Mouse (Mus musculus) lung, adult 2 months (tissue): ENCODE results near the gene Fam189a2. TPM values are rescaled to one million over a fixed set of nuclear protein-coding genes. Genes with fewer than 3 reads are reported as not detected.
A peak's percentile ranks its signal among the peaks of the same experiment; 100 is the strongest.

Source experiments
- DNase-seq: peaks from one replicate; pipeline ENCODE4 v3.0.0; 2022
- H3K4me1 ChIP-seq: fragments of 200-500 bp; 2 replicates; pipeline ENCODE4 v1.6.1; 2011; ENCODE audit warnings: low read length; ENCODE audit not compliant: control insufficient read depth, insufficient read depth
- H3K4me3 ChIP-seq: fragments of 200-500 bp; replicated peaks from 2 replicates; pipeline ENCODE3; 2011; ENCODE audit warnings: low read depth, mild to moderate bottlenecking, control low read depth, low read length; ENCODE audit errors: extremely low read depth
- CTCF ChIP-seq: fragments of 200-500 bp; IDR thresholded peaks from 2 replicates; pipeline ENCODE4 v1.5.1; 2011; ENCODE audit warnings: mild to moderate bottlenecking, low read length, control low read depth; ENCODE audit not compliant: insufficient read depth
- POLR2A ChIP-seq: fragments of 200-500 bp; IDR thresholded peaks from 2 replicates; pipeline ENCODE4 v1.6.1; 2011; ENCODE audit warnings: low read depth, mild to moderate bottlenecking, control low read depth, low read length, borderline replicate concordance; ENCODE audit errors: extremely low read depth
- WGBS: fragments of 180-500 bp; shearing (Covaris S2); methylation state at CpG from one replicate; pipeline ENCODE4 v1.1.7; 2018; 5-methylcytosine and 5-hydroxymethylcytosine counted together
- polyA plus RNA-seq: library from polyadenylated mRNA; depleted of rRNA; stranded (reverse); fragments of >200 nt; gene quantifications from 2 replicates; pipeline ENCODE4 v1.2.3, GENCODE M21; 2012

Fam189a2 gene
- polyA plus RNA-seq, 1 experiment: 145 TPM

DNA sequence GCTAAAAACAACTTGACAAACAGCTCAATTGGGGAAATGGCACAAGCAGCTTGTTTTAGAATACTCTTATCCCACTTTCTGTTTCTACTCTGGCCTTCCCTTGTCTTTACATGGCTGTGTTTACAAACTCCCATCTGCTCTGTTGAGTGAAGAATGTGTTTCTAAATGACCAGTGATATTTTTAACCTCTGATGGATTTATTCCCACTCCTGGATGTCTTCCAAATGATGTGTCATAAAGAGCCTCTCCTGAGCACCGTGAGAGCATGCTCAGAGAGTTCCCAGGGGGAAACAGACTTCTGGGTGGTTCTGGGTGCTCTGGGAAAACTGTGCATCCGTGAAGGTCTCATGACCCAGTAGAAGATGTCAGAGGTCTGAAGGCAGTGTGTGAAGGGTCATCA lies 24.1 kb upstream of the Fam189a2 start:
- no peak for TF ChIP-seq POLR2A
- no peak for TF ChIP-seq CTCF

DNA sequence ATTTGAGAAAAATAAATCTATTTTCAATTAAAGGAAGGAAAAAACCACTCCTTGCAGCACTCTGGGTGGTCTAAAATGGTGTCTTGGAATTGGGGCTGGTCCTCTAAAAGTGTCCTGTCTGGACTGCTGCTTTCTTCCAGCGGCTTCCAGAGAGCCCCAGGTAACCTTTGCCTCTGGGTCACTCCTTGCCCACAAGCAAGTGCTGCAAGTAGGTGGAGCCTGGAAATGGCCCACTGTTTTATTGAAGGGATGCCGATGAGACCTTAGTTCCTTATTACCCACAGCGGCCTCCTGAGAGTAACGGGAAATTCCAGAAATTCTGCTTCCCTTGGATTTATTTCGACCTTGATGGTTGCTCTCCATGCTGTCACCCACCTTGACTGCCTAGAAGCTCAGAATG lies 23.4 kb upstream of the Fam189a2 start:
- 40% methylated on average over 5 of the region's 5 CpGs for WGBS
- no peak for DNase-seq
- TF ChIP-seq POLR2A: no peak
- TF ChIP-seq CTCF: no peak
- Histone ChIP-seq H3K4me3 (no peak overlapping the region), H3K4me1 (peaks cover 14% of the 10 kb centered on the region)

More for the DNA sequence above, 24.1 kb upstream of the Fam189a2 start:
- WGBS: 16% methylated on average over 2 of the region's 2 CpGs
- no peak for DNase-seq
- Histone ChIP-seq H3K4me1 (peaks cover 11% of the 10 kb centered on the region; the same call in 1 of the 2 replicates), H3K4me3 (no peak overlapping the region)

DNA sequence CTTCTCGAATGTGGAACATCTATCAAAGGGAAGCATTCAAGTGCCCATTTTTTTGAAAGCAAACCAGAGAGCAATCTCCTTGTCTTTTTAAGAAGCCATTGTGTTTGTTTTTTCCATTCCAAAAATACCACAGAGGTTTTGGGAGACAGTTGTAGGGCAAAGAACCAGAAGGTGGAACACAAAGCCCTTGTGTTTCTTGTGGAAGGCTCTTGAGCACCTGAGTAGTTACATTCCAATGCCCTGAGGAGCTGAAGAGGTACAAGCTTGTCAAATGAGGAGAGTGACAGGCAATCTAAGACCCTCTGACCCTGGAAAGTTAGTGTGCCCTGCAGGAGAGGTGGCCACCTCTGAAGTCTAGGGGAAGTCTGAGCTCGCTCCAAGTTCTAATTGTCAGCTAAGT lies 19.7 kb upstream of the Fam189a2 start:
- Histone ChIP-seq H3K4me3 (no peak overlapping the region), H3K4me1 (peaks cover 19% of the 10 kb centered on the region)
- DNase-seq: peak; percentile 40
- WGBS: 40% methylated on average over 2 of the region's 2 CpGs
- TF ChIP-seq POLR2A (no peak), CTCF (no peak)

- peaks cover 12% of the 10 kb centered on the region for H3K4me1 ChIP-seq
- DNase-seq: peak; percentile 57
- no peak overlapping the region for H3K4me3 ChIP-seq
- 49% methylated on average over 3 of the region's 3 CpGs for WGBS
- TF ChIP-seq CTCF (no peak), POLR2A (no peak)
Observed at GRCm38 (mm10) chr19:24049329-24049728, 18.5 kb upstream of the Fam189a2 start.

GRCm38 (mm10) chr19:24046395-24046993 lies 15.7 kb upstream of the Fam189a2 start:
- no peak for DNase-seq
- no peak for TF ChIP-seq POLR2A
- TF ChIP-seq CTCF: no peak
- Histone ChIP-seq H3K4me1 (peaks cover 10% of the 10 kb centered on the region), H3K4me3 (no peak overlapping the region)
- WGBS: 60% methylated on average over 10 of the region's 10 CpGs

GRCm38 (mm10) chr19:24042387-24042786 lies 11.6 kb upstream of the Fam189a2 start:
- Histone ChIP-seq H3K4me1 (no peaks in the 10 kb centered on the region; the same call in 1 of the 2 replicates), H3K4me3 (no peak overlapping the region)
- no peak for TF ChIP-seq POLR2A
- no peak for TF ChIP-seq CTCF
- DNase-seq: peak; percentile 50
- WGBS: 76% methylated on average over 2 of the region's 2 CpGs

DNA sequence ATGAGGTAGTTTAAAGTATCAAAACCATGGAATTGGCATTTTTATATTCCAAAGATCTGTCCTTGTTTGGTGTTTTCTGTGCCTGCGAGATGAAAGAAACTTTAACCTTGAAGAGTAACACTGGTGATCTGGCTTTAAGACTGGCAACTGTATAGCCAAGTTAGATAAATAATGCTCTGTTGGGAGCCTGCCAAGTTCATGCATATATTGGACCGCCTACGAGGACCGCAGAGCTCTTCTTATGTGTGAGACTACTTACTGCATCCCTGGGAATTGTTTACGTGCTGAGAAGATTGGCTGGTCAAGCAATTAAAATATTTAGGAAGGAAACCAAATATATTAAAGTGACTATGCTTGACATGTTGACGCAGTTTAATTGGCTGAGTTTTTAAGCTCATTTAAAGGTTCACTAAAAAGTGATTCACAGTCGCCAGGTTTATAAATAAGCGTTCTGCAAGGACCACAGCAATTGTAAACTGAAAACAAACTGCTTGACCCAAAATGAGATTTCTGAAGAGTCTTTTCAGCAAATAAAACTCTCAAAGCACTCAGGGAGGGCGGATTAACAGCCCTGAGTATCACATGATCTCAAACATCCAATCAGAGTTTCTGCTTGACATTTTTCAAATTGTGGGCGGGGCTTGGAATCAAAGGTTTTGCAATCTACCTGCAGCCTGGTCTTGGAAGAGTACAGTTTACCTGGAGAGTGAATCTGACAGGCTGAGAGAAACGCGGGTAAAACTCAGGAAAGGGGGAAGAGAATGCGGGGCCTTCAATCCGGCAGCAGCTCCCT lies 8.4 kb upstream of the Fam189a2 start:
- no peak for TF ChIP-seq CTCF
- TF ChIP-seq POLR2A: no peak
- WGBS: 49% methylated on average over 14 of the region's 14 CpGs
- DNase-seq: peak; percentile 66

DNA sequence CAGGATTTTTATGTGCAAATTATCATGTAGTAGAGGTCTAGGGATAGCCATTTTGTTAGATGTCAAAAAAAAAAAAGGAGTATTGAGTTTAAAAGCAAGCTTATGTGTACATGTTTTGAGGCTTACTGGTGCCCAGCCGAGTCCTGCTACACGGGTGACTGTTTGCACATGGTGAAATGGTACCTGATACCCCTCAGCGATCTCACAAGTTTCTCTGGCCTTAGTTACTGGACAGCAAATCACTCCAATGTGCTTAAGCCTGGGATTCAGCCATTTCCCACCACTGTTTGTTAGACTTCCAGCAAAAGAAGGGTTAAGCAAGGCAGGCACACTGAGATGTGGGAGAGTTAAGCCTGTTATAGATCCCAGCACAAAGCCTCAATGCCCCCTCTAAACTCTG lies 3.5 kb upstream of the Fam189a2 start:
- Histone ChIP-seq H3K4me1 (no peaks in the 10 kb centered on the region), H3K4me3 (no peak overlapping the region)
- no peak for DNase-seq
- WGBS: 71% methylated on average over 3 of the region's 3 CpGs
- TF ChIP-seq CTCF (no peak), POLR2A (no peak)

More for the DNA sequence above, 8.4 kb upstream of the Fam189a2 start:
- no peak overlapping the region for H3K4me3 ChIP-seq
- no peaks in the 10 kb centered on the region for H3K4me1 ChIP-seq

- no peak overlapping the region for H3K4me3 ChIP-seq
- DNase-seq: no peak
- 50% methylated on average over 5 of the region's 5 CpGs for WGBS
- TF ChIP-seq POLR2A: no peak
- TF ChIP-seq CTCF: no peak
- no peaks in the 10 kb centered on the region for H3K4me1 ChIP-seq
Observed at GRCm38 (mm10) chr19:24032654-24033236, 1.9 kb upstream of the Fam189a2 start.
